Mouse (Mus musculus) lung, adult 10 weeks (tissue): Measurements from ENCODE around the gene Gm3127. TPM values are rescaled to one million over a fixed set of nuclear protein-coding genes. Genes with fewer than 3 reads are reported as not detected.

Experiments used
- polyA plus RNA-seq: library from polyadenylated mRNA; stranded (reverse); fragments of 350-450 nt; fragmentation: Illumina TruSeq; extraction: RNeasy Lipid Tissue Mini Kit (QIAGEN cat#74804); gene quantifications from one replicate; pipeline ENCODE4 v1.2.3, GENCODE M21; 2014; ENCODE audit warnings: low read depth, low replicate concordance; ENCODE audit not compliant: insufficient read depth

Gene Gm3127
- not detected for polyA plus RNA-seq

GRCm38 (mm10) chr14:4164730-4165129, at the start of gene Gm3127:
Gm3127 (plus strand) TSS chr14:4165030.

GRCm38 (mm10) chr14:4182491-4183210, 17.8 kb downstream of the Gm3127 start, which contains the start of gene Gm2974:
Gm2974 (plus strand) TSS chr14:4182576.

Other genes with a start within 250 kb of the Gm3127 start
- not detected for gene Gm3029, start 233.3 kb upstream of the Gm3127 start, polyA plus RNA-seq
- gene Gm3095, start 201.5 kb upstream of the Gm3127 start, polyA plus RNA-seq, result not detected
- not detected for gene Gm3099, start 166.6 kb upstream of the Gm3127 start, polyA plus RNA-seq
- gene Gm5796, start 141.1 kb upstream of the Gm3127 start, polyA plus RNA-seq, result not detected
- not detected for gene Gm3115, start 80.9 kb upstream of the Gm3127 start, polyA plus RNA-seq
- 0.12 TPM for gene Gm8108, start 54.5 kb upstream of the Gm3127 start, polyA plus RNA-seq
- gene Gm2974, start 17.5 kb downstream of the Gm3127 start, polyA plus RNA-seq, result 0.15 TPM
- gene Gm3138, start 84.6 kb downstream of the Gm3127 start, polyA plus RNA-seq, result not detected
- gene Gm3149, start 152.3 kb downstream of the Gm3127 start, polyA plus RNA-seq, result not detected
- not detected for gene 2610042L04Rik, start 169.7 kb downstream of the Gm3127 start, polyA plus RNA-seq
- gene Gm3159, start 232.5 kb downstream of the Gm3127 start, polyA plus RNA-seq, result not detected